Mouse (Mus musculus) hindbrain, embryonic 15.5 days (tissue): Measurements from ENCODE around the gene Haus7. TPM values are rescaled to one million over a fixed set of nuclear protein-coding genes. Genes with fewer than 3 reads are reported as not detected.

ENCODE experiments used
- polyA plus RNA-seq: library from polyadenylated mRNA; unstranded; fragments of >200 nt; fragmentation: Nextera tagmentation; extraction: Ambion mirVana; gene quantifications from 2 replicates; pipeline ENCODE4 v1.2.1, GENCODE M21; 2015

The Haus7 gene
- polyA plus RNA-seq, 1 experiment from 2014 or later: 71.9 TPM

Other genes with a start within 250 kb of the Haus7 start
- 0.27 and 1.1 TPM in 2 replicates for gene Xlr4b, start 244.7 kb downstream of the Haus7 start, polyA plus RNA-seq
- gene F8a, start 230.8 kb downstream of the Haus7 start, polyA plus RNA-seq: 34.6 and 35.7 TPM in 2 replicates
- gene Xlr4c, start 215.9 kb downstream of the Haus7 start, polyA plus RNA-seq: 0.43 and 0.49 TPM in 2 replicates
- 0.25 and 0.28 TPM in 2 replicates for gene Xlr3c, start 193.7 kb downstream of the Haus7 start, polyA plus RNA-seq
- 0.19 TPM in 1 of 2 replicates, not detected in the other for gene Xlr5a, start 166.1 kb downstream of the Haus7 start, polyA plus RNA-seq
- gene Xlr5c, start 166.1 kb downstream of the Haus7 start, polyA plus RNA-seq: not detected in 2 replicates
- not detected in 2 replicates for gene Gm45015, start 122.2 kb downstream of the Haus7 start, polyA plus RNA-seq
- 10.4 and 10.8 TPM in 2 replicates for gene Zfp275, start 116.4 kb downstream of the Haus7 start, polyA plus RNA-seq
- gene Gm18336, start 60.3 kb downstream of the Haus7 start, polyA plus RNA-seq: not detected in 2 replicates
- gene Zfp92, start 47.9 kb downstream of the Haus7 start, polyA plus RNA-seq: 1.2 and 1.4 TPM in 2 replicates
- gene Trex2, start 23.7 kb downstream of the Haus7 start, polyA plus RNA-seq: not detected in 2 replicates
- gene Bgn, start 24.6 kb upstream of the Haus7 start, polyA plus RNA-seq: 24.3 and 25.8 TPM in 2 replicates
- gene Atp2b3, start 44.0 kb upstream of the Haus7 start, polyA plus RNA-seq: 6.6 and 8.6 TPM in 2 replicates
- gene Dusp9, start 180.4 kb upstream of the Haus7 start, polyA plus RNA-seq: 0.82 and 1.0 TPM in 2 replicates
- gene Pnck, start 201.1 kb upstream of the Haus7 start, polyA plus RNA-seq: 162 and 175 TPM in 2 replicates
- gene Slc6a8, start 214.1 kb upstream of the Haus7 start, polyA plus RNA-seq: 6.7 and 7.0 TPM in 2 replicates